Mouse (Mus musculus) ES-E14 (cell line): Measurements from ENCODE around the gene Icmt.

Experiments
- CHD2 ChIP-seq: IDR thresholded peaks from 2 replicates; pipeline ENCODE4 v1.6.1; 2014; ENCODE audit warnings: mild to moderate bottlenecking, low read depth, low read length, inconsistent platforms
- ZC3H11A ChIP-seq: IDR thresholded peaks from 2 replicates; pipeline ENCODE4 v1.6.1; 2012; ENCODE audit warnings: low read depth, mild to moderate bottlenecking, inconsistent platforms, low read length, borderline replicate concordance

- TF ChIP-seq CHD2 = no peak
- no peak for TF ChIP-seq ZC3H11A
These were observed 25.0 kb upstream of the Icmt start for GRCm38 (mm10) chr4:152272006-152272405.
